Mouse (Mus musculus) hindbrain, embryonic 10.5 days (tissue): ENCODE results near the gene Myoz2. TPM values are rescaled to one million over a fixed set of nuclear protein-coding genes. Genes with fewer than 3 reads are reported as not detected.

ENCODE experiments used
- DNase-seq: peaks from one replicate; pipeline ENCODE4 v3.0.0-alpha.2; 2017; ENCODE audit warnings: low spot score
- H3K27ac ChIP-seq: fragments of 300-500 bp; sonication (generic); 2 replicates; pipeline ENCODE4 v1.5.1; 2016; ENCODE audit warnings: mild to moderate bottlenecking, moderate library complexity
- H3K27me3 ChIP-seq: fragments of 300-500 bp; sonication (generic); 2 replicates; pipeline ENCODE4 v1.6.1; 2016; ENCODE audit warnings: mild to moderate bottlenecking; ENCODE audit not compliant: poor library complexity, insufficient read depth, severe bottlenecking
- H3K36me3 ChIP-seq: fragments of 300-500 bp; sonication (generic); 2 replicates; pipeline ENCODE4 v1.6.1; 2016; ENCODE audit warnings: mild to moderate bottlenecking, moderate library complexity
- H3K4me1 ChIP-seq: fragments of 300-500 bp; sonication (generic); replicated peaks from 2 replicates; pipeline ENCODE4 v1.6.1; 2016; ENCODE audit warnings: mild to moderate bottlenecking
- H3K4me3 ChIP-seq: fragments of 300-500 bp; sonication (generic); 2 replicates; pipeline ENCODE4 v1.5.1; 2016; ENCODE audit warnings: mild to moderate bottlenecking, moderate library complexity
- H3K9me3 ChIP-seq: fragments of 300-500 bp; sonication (generic); 2 replicates; pipeline ENCODE4 v1.6.1; 2016; ENCODE audit warnings: mild to moderate bottlenecking, moderate library complexity
- WGBS: fragments of 180-500 bp; shearing (Covaris S2); methylation state at CpG from one replicate; pipeline ENCODE4 v1.1.7; 2016; 5-methylcytosine and 5-hydroxymethylcytosine counted together
- polyA plus RNA-seq: library from polyadenylated mRNA; unstranded; fragments of >200 nt; fragmentation: Nextera tagmentation; extraction: Ambion mirVana; gene quantifications from 2 replicates; pipeline ENCODE4 v1.2.1, GENCODE M21; 2016

Gene Myoz2
- polyA plus RNA-seq, result not detected in 2 replicates

DNA sequence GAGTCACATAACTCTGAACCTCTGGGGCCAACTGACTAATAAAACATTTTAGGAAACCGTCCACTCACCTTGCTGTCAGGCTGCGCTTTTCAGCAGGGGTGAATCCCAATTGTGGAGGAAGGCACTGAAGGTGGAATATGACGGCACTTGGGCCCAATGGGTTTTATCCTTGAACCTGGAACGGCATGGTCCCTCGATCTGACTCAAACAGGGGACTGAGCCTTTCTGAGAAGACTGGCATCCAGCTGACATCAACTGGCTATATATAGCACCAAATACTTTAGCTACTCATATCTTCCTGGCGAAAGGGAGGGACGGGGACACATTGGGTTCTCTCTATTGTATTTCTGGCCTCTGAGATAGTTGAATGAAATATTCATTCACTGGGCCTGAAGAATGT is at the start of gene Myoz2:
Myoz2 (minus strand) TSS at position 264 of the 400 bp plus-strand sequence.
- no peaks in the 10 kb centered on the region for H3K27me3 ChIP-seq
- no peak within 1 kb of the TSS for H3K27ac ChIP-seq
- 91% methylated on average over 7 of the region's 7 CpGs for WGBS
- DNase-seq, result no peak
- no peaks in the 10 kb centered on the region for H3K36me3 ChIP-seq
- H3K9me3 ChIP-seq, result no peaks in the 10 kb centered on the region
- no peaks in the 10 kb centered on the region for H3K4me1 ChIP-seq
- H3K4me3 ChIP-seq, result no peak within 1 kb of the TSS

DNA sequence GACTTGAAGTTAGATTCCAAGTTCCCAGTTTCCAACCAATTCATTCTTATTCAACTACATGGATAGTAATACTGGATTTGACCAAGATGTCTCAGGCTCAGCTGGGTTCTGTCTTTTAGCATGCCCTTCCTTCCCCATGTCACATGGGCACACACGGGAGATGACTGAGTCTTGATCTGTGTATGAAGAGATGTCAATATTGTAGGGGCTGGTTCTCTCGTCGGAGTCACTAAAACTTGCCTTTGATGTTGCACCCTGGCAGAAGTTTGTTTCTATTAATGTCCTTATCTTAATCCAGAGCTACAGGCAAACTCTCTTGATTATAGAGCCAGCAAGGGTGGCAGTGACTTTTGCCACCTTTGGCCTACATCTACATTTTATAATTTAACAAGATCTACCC is 46.9 kb upstream of the Myoz2 start:
- Histone ChIP-seq H3K4me3 (no peak overlapping the region), H3K27me3 (no peaks in the 10 kb centered on the region), H3K36me3 (no peaks in the 10 kb centered on the region), H3K27ac (no peak overlapping the region), H3K9me3 (no peaks in the 10 kb centered on the region), H3K4me1 (0 out of 2 replicates have a peak, but pooled peaks cover 4% of the 10 kb centered on the region)
- no peak for DNase-seq
- 90% methylated on average over 3 of the region's 3 CpGs for WGBS

DNA sequence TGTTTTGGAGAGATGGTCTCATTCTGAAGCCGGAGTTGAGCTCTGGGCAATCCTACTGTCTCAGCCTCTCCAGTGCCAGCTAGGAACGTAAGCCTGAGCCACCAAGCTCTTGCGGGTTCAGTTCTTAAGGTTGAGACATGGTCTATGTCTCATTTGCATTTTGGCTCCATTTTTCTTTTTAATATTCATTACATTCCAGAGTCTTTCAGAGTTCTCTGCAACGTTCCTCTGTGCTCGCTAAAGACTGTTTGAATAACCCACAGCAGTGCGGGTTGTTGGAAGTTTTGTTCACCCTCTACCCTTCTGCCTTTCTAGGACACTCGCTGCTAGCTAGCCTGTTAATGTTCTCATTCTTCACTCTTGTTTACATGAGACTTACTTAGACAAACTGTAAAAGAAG is 46.1 kb upstream of the Myoz2 start:
- 68% methylated on average over 7 of the region's 7 CpGs for WGBS
- no peak overlapping the region for H3K4me3 ChIP-seq

DNA sequence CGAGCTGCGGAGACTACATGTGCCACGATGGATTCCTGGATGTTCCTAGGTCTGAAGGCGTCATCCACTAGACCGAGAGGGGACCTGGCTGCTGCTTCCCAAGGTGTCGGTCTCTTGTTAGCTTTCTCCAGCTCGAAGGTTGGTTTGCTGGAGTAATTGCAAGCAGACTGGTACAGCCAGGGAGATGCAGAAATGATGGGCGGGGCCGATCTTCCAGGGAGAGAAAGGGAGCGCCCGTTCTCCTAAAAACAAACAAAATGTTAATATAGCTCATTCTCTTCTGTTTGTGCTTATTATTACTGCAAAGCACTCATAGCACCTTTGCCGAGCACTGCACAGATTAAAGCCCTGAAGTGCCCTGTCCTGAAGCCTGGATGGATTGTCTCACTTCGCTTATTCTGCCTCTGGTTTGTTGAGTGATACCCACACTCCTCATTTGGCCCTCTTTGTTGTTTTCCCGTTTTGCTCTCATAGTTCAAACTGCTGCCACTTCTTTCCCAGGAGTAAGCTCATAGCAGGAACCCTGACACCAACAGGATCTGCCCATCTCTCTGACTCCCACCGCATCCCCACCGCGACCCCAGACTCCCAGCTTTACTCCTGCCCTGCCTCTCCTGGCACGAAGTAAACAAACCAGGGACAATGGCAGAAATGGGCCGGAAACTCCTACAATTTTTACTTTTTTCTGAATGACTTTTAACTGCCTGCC is 45.4 kb upstream of the Myoz2 start:
- no peaks in the 10 kb centered on the region for H3K36me3 ChIP-seq
- no peaks in the 10 kb centered on the region for H3K27me3 ChIP-seq
- no peak overlapping the region for H3K27ac ChIP-seq
- no peak overlapping the region for H3K4me3 ChIP-seq
- WGBS, result 78% methylated on average over 19 of the region's 19 CpGs
- DNase-seq, result no peak
- H3K9me3 ChIP-seq, result no peaks in the 10 kb centered on the region
- H3K4me1 ChIP-seq, result no peaks in the 10 kb centered on the region

More for the DNA sequence above, 46.1 kb upstream of the Myoz2 start:
- no peak overlapping the region for H3K27ac ChIP-seq
- H3K36me3 ChIP-seq, result no peaks in the 10 kb centered on the region
- no peak for DNase-seq
- H3K9me3 ChIP-seq, result no peaks in the 10 kb centered on the region
- 0 out of 2 replicates have a peak, but pooled peaks cover 2% of the 10 kb centered on the region for H3K4me1 ChIP-seq
- H3K27me3 ChIP-seq, result no peaks in the 10 kb centered on the region

DNA sequence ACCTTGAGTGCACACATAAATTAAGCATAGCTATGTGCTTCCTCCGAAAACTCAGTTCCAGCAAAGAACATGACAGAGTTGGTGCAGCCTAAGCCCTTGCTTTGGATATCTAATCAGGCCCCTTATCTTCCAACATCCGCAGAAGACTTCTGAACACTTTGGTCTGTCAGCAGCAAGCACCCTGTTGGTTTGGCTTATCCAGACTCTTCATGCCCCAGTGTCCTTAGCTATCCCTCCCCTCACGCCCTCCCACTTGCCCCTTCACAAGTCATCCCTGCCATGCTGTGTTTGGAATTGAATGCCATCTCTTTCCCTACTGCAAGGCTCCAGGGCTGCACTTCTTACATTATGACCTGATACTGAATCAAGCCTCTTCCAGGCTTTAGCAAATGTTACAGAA is 40.9 kb upstream of the Myoz2 start:
- H3K4me3 ChIP-seq, result no peak overlapping the region
- DNase-seq, result no peak
- no peaks in the 10 kb centered on the region for H3K27me3 ChIP-seq
- no peak overlapping the region for H3K27ac ChIP-seq
- H3K4me1 ChIP-seq, result 0 out of 2 replicates have a peak, but pooled peaks cover 3% of the 10 kb centered on the region
- H3K9me3 ChIP-seq, result no peaks in the 10 kb centered on the region
- 84% methylated on average over 3 of the region's 3 CpGs for WGBS
- no peaks in the 10 kb centered on the region for H3K36me3 ChIP-seq

DNA sequence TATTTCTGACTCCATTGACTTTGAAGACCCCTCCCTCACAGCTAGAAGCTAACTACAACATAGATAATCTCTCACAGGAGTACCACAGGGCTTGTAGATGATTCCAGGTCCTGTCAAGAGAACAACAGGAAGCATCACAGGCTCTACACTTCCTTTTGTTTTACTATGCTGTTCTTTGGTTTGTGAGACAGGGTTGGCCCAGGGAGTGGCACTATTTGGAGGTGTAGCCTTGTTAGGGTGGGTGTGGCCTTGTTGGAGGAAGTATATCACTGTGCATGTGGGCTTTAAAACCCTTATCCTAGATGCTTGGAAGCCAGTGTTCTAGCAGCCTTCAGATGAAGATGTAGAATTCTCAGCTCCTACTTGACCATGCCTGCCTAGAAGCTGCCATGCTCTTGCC is 40.2 kb upstream of the Myoz2 start:
- Histone ChIP-seq H3K36me3 (no peaks in the 10 kb centered on the region), H3K27ac (no peak overlapping the region), H3K4me3 (no peak overlapping the region), H3K4me1 (0 out of 2 replicates have a peak, but pooled peaks cover 3% of the 10 kb centered on the region), H3K27me3 (no peaks in the 10 kb centered on the region), H3K9me3 (no peaks in the 10 kb centered on the region)
- no peak for DNase-seq

DNA sequence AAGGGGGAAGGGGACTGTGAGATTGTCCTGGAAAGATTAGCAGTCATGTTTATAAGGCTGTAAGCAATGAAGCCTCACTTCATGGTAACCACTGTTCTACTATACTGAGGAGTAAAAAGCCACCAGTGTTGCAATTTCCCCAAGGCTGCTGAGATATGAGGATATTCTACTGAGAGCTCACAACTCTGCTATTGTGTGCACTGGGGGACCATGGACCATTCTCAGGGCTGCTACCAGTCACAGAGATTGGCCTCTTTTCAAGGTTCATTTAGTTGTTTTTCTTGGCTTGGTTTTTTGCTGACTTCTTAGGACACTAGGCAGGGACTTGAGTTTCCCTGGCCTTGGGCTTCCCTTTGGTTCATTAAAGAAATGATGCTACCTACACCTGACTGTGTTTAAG is 38.5 kb upstream of the Myoz2 start:
- Histone ChIP-seq H3K27ac (no peak overlapping the region), H3K4me3 (no peak overlapping the region), H3K9me3 (no peaks in the 10 kb centered on the region), H3K27me3 (no peaks in the 10 kb centered on the region), H3K36me3 (no peaks in the 10 kb centered on the region), H3K4me1 (0 out of 2 replicates have a peak, but pooled peaks cover 3% of the 10 kb centered on the region)
- DNase-seq, result no peak

DNA sequence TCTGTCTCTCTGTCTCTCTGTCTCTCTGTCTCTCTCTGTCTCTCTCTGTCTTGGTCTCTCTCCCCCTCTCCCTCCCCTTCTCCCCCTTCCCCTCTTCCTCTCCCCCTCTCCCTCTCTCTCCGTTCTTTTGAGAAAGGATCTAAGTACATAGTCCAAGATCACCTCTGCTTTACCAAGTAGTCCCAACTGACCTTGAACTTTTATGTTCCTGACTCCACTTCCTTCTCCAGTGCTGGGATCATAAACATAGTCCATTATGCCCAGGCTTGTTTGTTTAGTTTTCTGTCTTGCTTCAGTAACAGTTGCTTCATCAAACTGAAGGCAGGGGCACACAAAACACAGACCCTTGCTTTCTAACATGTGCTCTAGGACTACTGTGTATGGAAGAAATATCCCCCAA is 37.7 kb upstream of the Myoz2 start:
- Histone ChIP-seq H3K36me3 (no peaks in the 10 kb centered on the region), H3K27me3 (no peaks in the 10 kb centered on the region), H3K4me3 (no peak overlapping the region), H3K4me1 (0 out of 2 replicates have a peak, but pooled peaks cover 3% of the 10 kb centered on the region), H3K9me3 (no peaks in the 10 kb centered on the region), H3K27ac (no peak overlapping the region)
- no CpG with 5 or more reads among the region's 1 CpGs for WGBS
- DNase-seq, result no peak

DNA sequence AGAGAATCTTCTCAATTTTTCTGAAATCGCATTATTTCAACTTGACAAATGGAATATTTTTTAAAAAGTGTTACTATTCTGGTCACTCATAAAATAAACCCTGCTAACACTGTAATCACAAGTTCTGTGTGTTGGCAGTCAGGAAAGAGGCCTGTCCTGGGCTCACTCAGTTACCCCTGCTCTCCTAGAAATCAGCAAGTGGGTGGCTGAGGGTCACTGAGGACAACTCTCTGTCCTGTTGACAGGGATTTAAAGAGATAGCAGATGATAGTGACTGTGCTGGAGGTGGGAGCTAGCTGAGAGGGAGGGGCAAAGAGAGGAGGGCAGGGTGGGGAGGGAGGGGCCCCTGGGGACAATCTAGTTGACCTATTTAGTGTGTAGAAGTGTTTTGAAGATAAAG is 36.2 kb upstream of the Myoz2 start:
- WGBS, result 96% methylated on average over 1 of the region's 1 CpGs
- Histone ChIP-seq H3K36me3 (no peaks in the 10 kb centered on the region), H3K27me3 (no peaks in the 10 kb centered on the region), H3K9me3 (no peaks in the 10 kb centered on the region), H3K27ac (no peak overlapping the region), H3K4me3 (no peak overlapping the region), H3K4me1 (0 out of 2 replicates have a peak, but pooled peaks cover 3% of the 10 kb centered on the region)
- DNase-seq, result no peak

DNA sequence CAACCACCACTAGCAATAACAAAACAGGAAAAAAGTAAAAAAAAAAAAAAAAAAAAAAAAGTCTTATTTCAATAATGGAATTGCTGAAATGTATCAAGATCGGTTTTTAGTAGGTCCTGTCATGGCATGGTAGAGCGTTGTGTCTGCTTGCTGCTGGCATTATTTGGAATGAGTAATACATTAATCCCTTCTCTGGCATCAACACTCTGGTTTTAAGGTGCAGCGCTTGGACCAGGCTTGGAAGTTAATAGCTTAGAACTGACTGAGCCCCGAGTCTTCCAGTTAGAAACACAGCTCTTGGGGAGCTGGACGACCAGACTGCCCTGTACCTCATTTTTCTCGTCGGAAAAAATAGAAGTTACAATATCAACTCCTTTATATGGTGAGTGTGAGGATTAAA is 32.0 kb upstream of the Myoz2 start:
- Histone ChIP-seq H3K27me3 (no peaks in the 10 kb centered on the region), H3K36me3 (no peaks in the 10 kb centered on the region), H3K4me3 (no peak overlapping the region), H3K4me1 (peaks cover 7% of the 10 kb centered on the region), H3K9me3 (no peaks in the 10 kb centered on the region), H3K27ac (no peak overlapping the region)
- WGBS, result 91% methylated on average over 7 of the region's 7 CpGs
- no peak for DNase-seq

DNA sequence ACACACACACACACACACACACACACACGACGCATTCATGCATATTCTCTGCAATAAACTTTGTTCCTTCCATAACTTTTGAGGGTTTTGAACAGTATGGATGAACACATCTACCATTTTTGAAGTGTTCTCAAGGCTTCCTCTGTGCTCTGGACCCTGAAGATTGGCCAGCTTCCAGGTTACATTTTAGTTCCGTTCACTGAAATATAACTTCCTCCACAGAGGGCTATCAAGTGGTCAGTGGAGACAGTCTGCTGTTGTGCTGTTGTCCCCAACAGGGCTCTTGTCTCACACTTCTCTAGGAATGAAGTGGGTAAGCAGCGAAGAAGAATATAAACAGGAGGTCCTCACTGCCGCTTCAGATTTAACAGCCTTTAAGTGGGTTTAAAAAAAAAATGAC is 30.7 kb upstream of the Myoz2 start:
- no peak overlapping the region for H3K27ac ChIP-seq
- H3K27me3 ChIP-seq, result no peaks in the 10 kb centered on the region
- no peak for DNase-seq
- peaks cover 4% of the 10 kb centered on the region for H3K4me1 ChIP-seq
- whole genome bisulfite sequencing, result 90% methylated on average over 5 of the region's 5 CpGs
- no peaks in the 10 kb centered on the region for H3K36me3 ChIP-seq
- H3K9me3 ChIP-seq, result no peaks in the 10 kb centered on the region
- H3K4me3 ChIP-seq, result no peak overlapping the region

DNA sequence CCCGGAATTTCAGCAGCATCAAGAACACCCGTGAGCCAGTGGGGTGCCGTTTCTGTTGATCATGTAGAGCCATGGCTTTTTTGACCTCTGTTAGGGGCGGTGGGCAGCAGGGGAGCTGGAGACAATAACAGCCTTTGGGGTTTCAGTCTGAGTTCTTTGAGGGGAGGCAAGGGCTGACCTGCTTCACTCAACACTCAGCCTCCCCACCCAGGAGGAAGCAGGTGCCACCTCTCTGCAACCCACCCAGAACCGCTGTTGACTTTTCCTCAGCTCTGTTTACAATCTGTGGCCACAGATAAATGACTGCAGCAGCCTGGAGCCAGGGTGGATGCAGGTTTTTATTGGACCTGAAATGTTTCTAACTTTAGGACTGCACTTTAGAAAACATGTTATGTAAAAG is 29.4 kb upstream of the Myoz2 start:
- Histone ChIP-seq H3K4me1 (peaks cover 4% of the 10 kb centered on the region), H3K36me3 (no peaks in the 10 kb centered on the region), H3K9me3 (no peaks in the 10 kb centered on the region), H3K27me3 (no peaks in the 10 kb centered on the region), H3K27ac (no peak overlapping the region), H3K4me3 (no peak overlapping the region)
- 7% methylated on average over 5 of the region's 5 CpGs for WGBS
- peak; percentile 18 for DNase-seq

DNA sequence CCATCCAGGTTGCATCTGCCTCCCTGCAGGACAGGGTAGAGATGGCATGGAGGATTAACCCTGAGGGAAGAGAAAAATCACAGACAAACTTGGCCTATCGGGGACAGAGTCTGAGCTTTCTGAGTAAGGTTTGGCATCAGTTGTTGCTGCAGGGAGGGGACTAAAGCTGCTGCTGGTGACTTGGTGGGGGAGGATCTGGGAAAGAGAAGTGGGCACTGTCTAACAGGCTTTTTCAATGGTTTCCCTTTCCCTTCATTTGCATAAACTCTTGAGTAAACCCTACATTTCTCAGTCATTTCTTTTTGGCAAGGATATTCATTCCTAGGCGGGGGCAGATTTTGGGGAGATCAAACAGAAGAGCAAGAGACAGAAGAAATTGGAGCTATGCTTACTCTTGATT is 27.1 kb upstream of the Myoz2 start:
- H3K36me3 ChIP-seq, result no peaks in the 10 kb centered on the region
- peaks cover 4% of the 10 kb centered on the region for H3K4me1 ChIP-seq
- WGBS, result 86% methylated on average over 2 of the region's 2 CpGs
- no peak overlapping the region for H3K27ac ChIP-seq
- H3K4me3 ChIP-seq, result no peak overlapping the region
- no peak for DNase-seq
- H3K27me3 ChIP-seq, result no peaks in the 10 kb centered on the region
- H3K9me3 ChIP-seq, result no peaks in the 10 kb centered on the region

DNA sequence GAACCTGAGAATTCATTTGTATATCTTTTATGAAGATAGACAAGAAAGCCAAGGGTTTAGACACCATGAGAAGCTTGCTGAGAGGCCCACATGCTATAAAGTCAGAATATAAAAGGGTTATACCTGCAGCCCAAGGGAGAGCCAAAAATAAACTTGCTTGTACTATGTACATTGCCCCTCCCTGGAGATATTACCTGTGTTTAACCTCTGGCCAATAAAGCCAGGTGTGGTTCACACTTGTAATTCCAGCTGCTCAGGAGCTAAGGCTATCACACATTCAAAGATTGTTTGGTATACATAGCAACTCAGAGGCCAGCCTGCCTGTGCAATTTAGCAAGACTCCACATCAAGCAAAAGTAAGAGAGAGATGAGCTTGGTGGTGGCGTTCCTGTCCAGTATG is 24.0 kb upstream of the Myoz2 start:
- Histone ChIP-seq H3K4me3 (no peak overlapping the region), H3K4me1 (no peaks in the 10 kb centered on the region), H3K9me3 (no peaks in the 10 kb centered on the region), H3K36me3 (no peaks in the 10 kb centered on the region), H3K27me3 (no peaks in the 10 kb centered on the region), H3K27ac (no peak overlapping the region)
- DNase-seq, result no peak
- 88% methylated on average over 1 of the region's 1 CpGs for WGBS
